Mouse (Mus musculus) induced T-regulatory cell, adult 2 months (primary cell): ENCODE results near the gene Rps6kl1.

Experiments
- DNase-seq: peaks from one replicate; pipeline ENCODE4 v3.0.0-alpha.2; 2012; ENCODE audit warnings: low read depth

The Rps6kl1 gene

DNA sequence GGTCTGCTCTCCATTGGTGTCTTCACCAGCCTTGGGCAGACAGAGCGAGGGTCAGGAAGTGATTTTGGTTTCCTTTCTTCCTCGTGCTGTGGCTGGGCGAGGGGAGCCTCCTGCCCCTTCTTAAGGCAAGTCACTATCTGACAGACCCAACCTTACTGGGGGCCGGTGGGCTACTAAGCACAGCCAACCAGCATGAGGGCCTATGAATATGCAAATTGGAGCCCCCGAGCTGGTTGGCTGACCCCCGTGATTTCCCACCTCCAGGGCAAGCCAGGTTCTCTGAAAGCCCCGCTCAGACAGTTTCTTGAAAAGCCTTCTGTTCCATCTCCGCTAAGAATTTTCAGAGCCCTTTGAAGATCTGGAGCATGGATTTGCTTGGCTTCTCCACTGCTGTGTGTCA lies 44.8 kb downstream of the Rps6kl1 start:
- DNase-seq: no peak

- DNase-seq: no peak
Measured at GRCm38 (mm10) chr12:85104789-85105188, 46.3 kb downstream of the Rps6kl1 start.

DNA sequence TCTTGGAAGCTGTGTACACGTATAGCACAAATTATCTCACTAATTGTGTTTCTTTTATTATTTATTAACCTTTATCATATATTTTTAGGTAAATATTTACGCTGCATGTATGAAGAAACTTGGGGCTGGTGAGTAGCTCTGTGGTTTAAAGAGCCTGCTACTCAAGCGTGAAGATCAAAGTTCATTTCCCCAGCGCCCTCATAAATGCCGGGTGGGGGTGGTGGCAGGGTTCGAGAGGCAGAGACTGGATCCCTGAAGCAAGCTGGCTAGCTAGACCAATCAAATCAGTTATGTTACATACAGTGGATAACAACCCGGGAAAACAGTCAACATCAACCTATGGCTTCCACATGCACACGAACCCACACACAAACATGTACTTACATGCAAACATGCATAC lies 48.0 kb downstream of the Rps6kl1 start:
- no peak for DNase-seq

GRCm38 (mm10) chr12:85101521-85102106 lies 49.5 kb downstream of the Rps6kl1 start:
- DNase-seq: no peak

GRCm38 (mm10) chr12:85101001-85101400 lies 50.1 kb downstream of the Rps6kl1 start:
- no peak for DNase-seq

DNA sequence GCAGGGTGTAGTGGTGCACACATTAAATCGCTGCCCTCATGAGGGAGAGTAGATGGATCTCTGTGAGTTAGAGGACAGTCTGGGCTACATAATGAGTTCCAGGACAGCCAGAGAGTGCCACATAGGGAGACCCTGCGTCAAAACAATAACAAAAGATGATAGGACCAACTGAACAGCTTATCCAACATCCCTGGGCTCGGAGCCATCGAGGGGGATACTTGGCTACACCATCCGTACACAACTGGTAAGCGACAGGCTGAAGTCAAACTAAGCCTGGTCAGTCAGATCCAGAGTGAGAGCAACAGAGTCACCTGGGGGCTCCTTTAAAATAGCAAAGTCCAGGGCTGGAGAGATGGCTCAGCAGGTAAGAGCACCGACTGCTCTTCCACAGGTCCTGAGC lies 55.2 kb downstream of the Rps6kl1 start:
- DNase-seq: no peak

DNA sequence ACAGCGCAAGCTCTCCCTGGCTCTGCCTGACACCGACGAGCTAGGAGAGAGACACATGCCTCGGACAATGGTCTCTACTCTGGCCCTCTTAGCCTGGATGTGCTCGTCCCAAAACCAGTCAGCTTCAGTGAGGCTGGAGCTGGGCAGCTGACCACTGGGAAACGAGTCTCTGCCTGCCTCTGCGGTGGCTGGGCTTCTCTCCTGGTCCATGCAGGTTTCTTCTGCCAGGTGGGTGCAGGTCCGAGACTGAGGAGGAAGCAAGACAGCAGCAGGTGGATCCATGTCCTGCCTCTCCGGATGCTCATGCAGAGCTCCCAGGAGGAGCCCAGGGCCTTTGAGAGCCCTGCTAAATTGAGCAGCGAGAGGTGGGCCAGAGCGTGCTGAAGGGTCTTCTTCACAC lies 55.9 kb downstream of the Rps6kl1 start:
- DNase-seq: no peak

DNA sequence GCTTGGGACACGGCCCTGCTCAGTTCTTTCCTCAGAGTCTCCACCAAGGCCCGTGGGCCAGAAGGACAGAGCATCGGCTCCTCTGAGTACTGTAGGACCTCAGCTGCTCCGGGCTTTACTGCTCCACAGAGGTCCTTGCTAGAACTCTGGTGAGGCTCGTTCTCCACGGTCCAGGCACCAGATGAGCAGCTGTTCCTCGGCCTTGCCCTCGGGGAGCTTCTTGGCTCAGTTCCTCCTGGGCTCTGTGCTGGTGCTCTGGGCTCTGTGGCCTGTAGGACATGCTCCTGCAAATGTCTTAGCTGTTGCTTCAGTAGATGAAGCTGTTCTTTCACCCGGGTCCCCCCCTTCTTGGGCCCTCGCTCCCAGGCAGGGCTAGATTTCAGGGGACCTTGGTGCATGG lies 56.4 kb downstream of the Rps6kl1 start:
- no peak for DNase-seq

GRCm38 (mm10) chr12:85094010-85094409 lies 57.1 kb downstream of the Rps6kl1 start:
- no peak for DNase-seq

DNA sequence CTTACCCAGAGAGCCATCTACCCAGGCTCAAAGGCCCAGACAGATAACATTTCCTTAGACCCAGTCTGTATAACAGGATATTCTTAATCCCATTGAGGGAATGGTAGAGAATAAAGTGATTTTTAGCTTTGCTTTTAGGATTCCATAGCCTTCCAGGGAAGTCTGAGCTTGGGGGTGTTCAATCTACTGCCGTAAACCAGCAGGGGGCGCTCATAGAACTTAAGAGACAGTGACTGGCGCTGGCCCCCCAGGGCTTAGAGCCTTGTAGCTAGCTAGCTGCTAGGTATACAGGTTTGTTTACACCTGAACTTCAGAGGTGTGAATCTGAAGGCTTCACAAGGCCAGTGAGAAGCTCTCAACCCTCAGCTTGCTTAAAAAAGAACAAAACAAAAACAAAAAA lies 58.9 kb downstream of the Rps6kl1 start:
- DNase-seq: peak; percentile 86

DNA sequence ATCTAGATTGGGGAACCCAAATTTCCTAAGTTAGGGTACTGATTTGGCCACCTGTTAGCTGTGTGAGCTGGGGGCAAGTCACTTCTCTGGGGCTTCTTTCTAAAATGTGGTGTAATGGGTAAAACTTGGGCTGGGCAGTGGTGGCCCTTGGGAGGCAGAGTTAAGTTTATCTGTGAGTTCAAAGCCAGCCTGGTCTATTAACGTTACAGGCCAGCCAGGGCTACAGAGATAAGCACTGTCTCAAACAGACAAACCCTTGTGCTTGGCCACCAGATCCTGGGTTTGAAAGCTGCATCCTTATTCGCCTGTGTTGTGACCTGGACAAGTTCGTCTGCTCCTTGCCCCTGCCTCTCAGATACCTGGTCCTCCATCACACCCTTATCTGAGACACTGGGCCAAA lies 59.9 kb downstream of the Rps6kl1 start:
- DNase-seq: no peak

GRCm38 (mm10) chr12:85087845-85088244 lies 63.2 kb downstream of the Rps6kl1 start:
- no peak for DNase-seq
